8 mouse cellular contexts compared by ENCODE assay signal in genomic region chr14:26669292-26670073, GRCm38 (mm10). TPM values are rescaled to one million over a fixed set of nuclear protein-coding genes. Genes with fewer than 3 reads are reported as not detected.
DNase-seq lines count a peak whose midpoint lies in the region; ATAC-seq and TF ChIP-seq lines count a peak whose summit lies in the region.

Pde12 (minus strand) TSS chr14:26669883.

- peak; percentile 95 for ATAC-seq in forebrain, postnatal 0 days
- ATAC-seq in lung, embryonic 15.5 days (ENCODE audit: borderline replicate concordance, extremely low read depth, low FRiP score, low TSS enrichment) = peak; percentile 92

- no peak for TF ChIP-seq EP300 in MEL (IDR thresholded peaks at IDR 0.05; ENCODE audit: low read depth in 1 of 2, low read length in 2 of 2)

- TF ChIP-seq CTCF in MEL (IDR thresholded peaks at IDR 0.05 in 2 of 3, conservative IDR thresholded peaks at IDR 0.05 in 1 of 3; ENCODE audit: control insufficient read depth in 1 of 3, insufficient read depth in 1 of 3, low read depth in 2 of 3, low read length in 3 of 3, poor library complexity in 1 of 3, severe bottlenecking in 1 of 3) = no peak
- TF ChIP-seq CTCF in cerebellum, adult 2 months (IDR thresholded peaks at IDR 0.05; ENCODE audit: borderline replicate concordance, insufficient read depth, low read depth, low read length) = no peak
- TF ChIP-seq CTCF in forebrain, postnatal 0 days (IDR thresholded peaks at IDR 0.05; ENCODE audit: low read depth) = no peak

- peak within 1 kb of the TSS; percentile 95 for H3K27ac ChIP-seq in MEL (ENCODE audit: control insufficient read depth, low read depth, low read length)
- peak within 1 kb of the TSS; percentile 84 for H3K27ac ChIP-seq in cerebellum, adult 2 months (ENCODE audit: insufficient read depth, low read length)
- peak within 1 kb of the TSS; percentile 91 for H3K27ac ChIP-seq in forebrain, postnatal 0 days (ENCODE audit: low read depth, low read length)
- H3K27ac ChIP-seq in lung, embryonic 15.5 days = peak within 1 kb of the TSS; percentile 87

- TF ChIP-seq RAD21 in MEL (IDR thresholded peaks at IDR 0.05; ENCODE audit: low read depth, low read length) = no peak

- peak within 1 kb of the TSS; percentile 50 to 88 for H3K4me3 ChIP-seq in MEL (ENCODE audit: control insufficient read depth in 1 of 2, insufficient read depth in 1 of 2, low read depth in 2 of 2, low read length in 2 of 2)
- peak within 1 kb of the TSS; percentile 94 for H3K4me3 ChIP-seq in cerebellum, adult 2 months (replicated peaks; ENCODE audit: insufficient read depth, low read depth, low read length)
- H3K4me3 ChIP-seq in forebrain, postnatal 0 days (ENCODE audit: low read depth, low read length) = peak within 1 kb of the TSS; percentile 84
- H3K4me3 ChIP-seq in lung, embryonic 15.5 days = peak within 1 kb of the TSS; percentile 76

- WGBS in cerebellum, adult 2 months = under 1% methylated on average over 70 of the region's 70 CpGs
- 1% methylated on average over 70 of the region's 70 CpGs for WGBS in forebrain, postnatal 0 days
- under 1% methylated on average over 70 of the region's 70 CpGs for WGBS in lung, embryonic 15.5 days

- H3K36me3 ChIP-seq in MEL (ENCODE audit: control insufficient read depth in 1 of 2, insufficient read depth in 2 of 2, low read length in 2 of 2) = peaks cover 4 to 31% of the 10 kb centered on the region in 2 experiments
- H3K36me3 ChIP-seq in forebrain, postnatal 0 days (ENCODE audit: insufficient read depth) = peaks cover 13% of the 10 kb centered on the region
- H3K36me3 ChIP-seq in lung, embryonic 15.5 days = peaks cover 12% of the 10 kb centered on the region

- H3K4me2 ChIP-seq in forebrain, postnatal 0 days (ENCODE audit: low read depth) = peak within 1 kb of the TSS; percentile 94
- peak within 1 kb of the TSS; percentile 95 for H3K4me2 ChIP-seq in lung, embryonic 15.5 days

- TF ChIP-seq POLR2A in MEL (IDR thresholded peaks at IDR 0.05; ENCODE audit: control insufficient read depth in 1 of 2, insufficient read depth in 1 of 2, low read depth in 1 of 2, low read length in 2 of 2, poor library complexity in 1 of 2) = peak; percentile 57 to 86
- peak; percentile 76 for TF ChIP-seq POLR2A in cerebellum, adult 2 months (IDR thresholded peaks at IDR 0.05; ENCODE audit: borderline replicate concordance, insufficient read depth, low read length)

- peak; percentile 97 for DNase-seq in MEL (ENCODE audit: low read depth, low spot score)
- peak; percentile 90 to 96 for DNase-seq in cerebellum, adult 2 months
- DNase-seq in forebrain, postnatal 0 days = peak; percentile 94
- DNase-seq in heart, postnatal 4 days = peak; percentile 85
- DNase-seq in layer of hippocampus, adult 8-10 months (ENCODE audit: low spot score in 2 of 2) = peak; percentile 86 to 91
- DNase-seq in ovary, adult 18-20 months (ENCODE audit: low spot score) = peak; percentile 70
- peak; percentile 92 for DNase-seq in thymus, postnatal 0 days (ENCODE audit: low spot score)

- peaks cover 9 to 15% of the 10 kb centered on the region in 2 experiments for H3K4me1 ChIP-seq in MEL (ENCODE audit: control insufficient read depth in 1 of 2, insufficient read depth in 2 of 2, low read length in 2 of 2)
- no peaks in the 10 kb centered on the region; the same call in 1 of the 2 replicates for H3K4me1 ChIP-seq in cerebellum, adult 2 months (ENCODE audit: control insufficient read depth, insufficient read depth, low read length)
- H3K4me1 ChIP-seq in forebrain, postnatal 0 days (ENCODE audit: insufficient read depth) = peaks cover 24% of the 10 kb centered on the region
- peaks cover 24% of the 10 kb centered on the region for H3K4me1 ChIP-seq in lung, embryonic 15.5 days

- no peaks in the 10 kb centered on the region for H3K27me3 ChIP-seq in MEL (ENCODE audit: control insufficient read depth in 1 of 2, insufficient read depth in 2 of 2, low read length in 2 of 2)
- H3K27me3 ChIP-seq in cerebellum, adult 2 months (ENCODE audit: control insufficient read depth, insufficient read depth, low read length) = no peaks in the 10 kb centered on the region
- no peaks in the 10 kb centered on the region for H3K27me3 ChIP-seq in forebrain, postnatal 0 days (ENCODE audit: insufficient read depth, low read length)
- no peaks in the 10 kb centered on the region for H3K27me3 ChIP-seq in lung, embryonic 15.5 days

- peaks cover 40% of the 10 kb centered on the region for H3K79me2 ChIP-seq in MEL (ENCODE audit: control insufficient read depth, insufficient read depth, low read length, poor library complexity)

- peak within 1 kb of the TSS; percentile 90 for H3K9ac ChIP-seq in MEL (ENCODE audit: control insufficient read depth, low read depth, low read length, poor library complexity, severe bottlenecking)
- peak within 1 kb of the TSS; percentile 85 for H3K9ac ChIP-seq in forebrain, postnatal 0 days
- H3K9ac ChIP-seq in lung, embryonic 15.5 days = peak within 1 kb of the TSS; percentile 85

- H3K9me3 ChIP-seq in MEL (replicated peaks; ENCODE audit: insufficient read depth, low read length) = no peaks in the 10 kb centered on the region
- H3K9me3 ChIP-seq in forebrain, postnatal 0 days (ENCODE audit: low read length) = no peaks in the 10 kb centered on the region
- no peaks in the 10 kb centered on the region for H3K9me3 ChIP-seq in lung, embryonic 15.5 days

TF ChIP-seq in MEL, 35 proteins besides CTCF, POLR2A, EP300 and RAD21:
- TF ChIP-seq ZNF384 (IDR thresholded peaks at IDR 0.05; ENCODE audit: low read depth, low read length) (no peak), NELFE (IDR thresholded peaks at IDR 0.05; ENCODE audit: low read depth, low read length) (peak; percentile 76), POLR2AphosphoS2 (IDR thresholded peaks at IDR 0.05; ENCODE audit: low read length) (peak; percentile 50; the same call in 1 of the 2 replicates), HCFC1 (IDR thresholded peaks at IDR 0.05; ENCODE audit: low read depth, low read length) (peak; percentile 89), ELF1 (IDR thresholded peaks at IDR 0.05; ENCODE audit: low read depth, low read length) (peak; percentile 64; the same call in 1 of the 2 replicates), BHLHE40 (IDR thresholded peaks at IDR 0.05; ENCODE audit: borderline replicate concordance, low read depth, low read length) (peak; percentile 85), ZC3H11A (IDR thresholded peaks at IDR 0.05; ENCODE audit: low read depth, low read length) (peak; percentile 99), ZMIZ1 (IDR thresholded peaks at IDR 0.05; ENCODE audit: low read depth, low read length) (peak; percentile 59; the same call in 1 of the 2 replicates), SIN3A (IDR thresholded peaks at IDR 0.05; ENCODE audit: low read length) (peak; percentile 83), MYB (IDR thresholded peaks at IDR 0.05; ENCODE audit: low read depth, low read length) (no peak), MXI1 (IDR thresholded peaks at IDR 0.05; ENCODE audit: low read depth, low read length) (peak; percentile 63), TCF12 (IDR thresholded peaks at IDR 0.05; ENCODE audit: low read depth, low read length) (peak; percentile 43), TBP (IDR thresholded peaks at IDR 0.05; ENCODE audit: low read depth, low read length) (peak; percentile 87), NRF1 (IDR thresholded peaks at IDR 0.05; ENCODE audit: insufficient read depth, low read depth, low read length, poor library complexity, severe bottlenecking) (0 out of 2 replicates have a peak, but pooled peaks have one; percentile 8), KAT2A (conservative IDR thresholded peaks at IDR 0.05; ENCODE audit: low read depth, low read length) (no peak; the same call in none of the 2 replicates), USF1 (IDR thresholded peaks at IDR 0.05; ENCODE audit: low read depth, low read length) (no peak), MYC (IDR thresholded peaks at IDR 0.05; ENCODE audit: low read depth, low read length) (peak; percentile 55; the same call in 1 of the 2 replicates), CHD1 (IDR thresholded peaks at IDR 0.05; ENCODE audit: low read depth, low read length) (0 out of 2 replicates have a peak, but pooled peaks have one; percentile 45), E2F4 (IDR thresholded peaks at IDR 0.05; ENCODE audit: borderline replicate concordance, low read depth, low read length) (0 out of 2 replicates have a peak, but pooled peaks have one; percentile 78)

RNA-seq across cellular contexts. Expression of gene Pde12, which starts in this region (rescaled TPM):
- 15.7 and 18.0 TPM in 2 replicates for total RNA-seq in MEL (2012; rRNA removed)
- 10 to 100 TPM in 1 of 2 experiments, not detected in 1; 19.8 TPM for polyA plus RNA-seq in MEL (2012; ENCODE audit: insufficient read depth in 1 of 2, insufficient read length in 2 of 2, low read depth in 1 of 2, low replicate concordance in 2 of 2, missing spikeins in 1 of 2)
- polyA plus RNA-seq in cerebellum, adult 2 months (2012; rRNA removed) = 5.3 and 5.4 TPM in 2 replicates
- total RNA-seq in forebrain, postnatal 0 days (2014; rRNA removed) = 15.7 and 21.1 TPM in 2 replicates
- polyA plus RNA-seq in forebrain, postnatal 0 days (2015; fragmentation: Nextera tagmentation; extraction: Ambion mirVana) = 10.7 and 10.9 TPM in 2 replicates
- 1 to 10 TPM; 7.5 to 8.3 TPM for total RNA-seq in heart, postnatal 4 days (2021)
- total RNA-seq in layer of hippocampus, adult 8-10 months (2022) = 1 to 10 TPM; 7.8 to 8.8 (median 8.1) TPM
- polyA plus RNA-seq in lung, embryonic 15.5 days (2015; fragmentation: Nextera tagmentation; extraction: Ambion mirVana) = 8.7 TPM in 2 replicates
- polyA plus RNA-seq in thymus, postnatal 0 days (2015; fragmentation: Nextera tagmentation; extraction: Ambion mirVana) = 14.3 and 15.9 TPM in 2 replicates

Comparison
In these comparisons a context has a peak if more than half of its experiments do, and no peak if none do; other contexts are left out.
1. Peak in every context shown above with its lines: DNase-seq, ATAC-seq, H3K4me3 ChIP-seq and H3K27ac ChIP-seq.